Mouse (Mus musculus) hindbrain, postnatal 0 days (tissue): ENCODE data around the gene Wdr45b. TPM values are rescaled to one million over a fixed set of nuclear protein-coding genes. Genes with fewer than 3 reads are reported as not detected.

Source experiments
- ATAC-seq: fragments of 200-750 bp; cut with Nextera tagmentation; 2 replicates; pipeline ENCODE4 v1.8.0; 2017; ENCODE audit warnings: mild to moderate bottlenecking, moderate TSS enrichment, moderate library complexity
- DNase-seq: peaks from one replicate; pipeline ENCODE4 v3.0.0-alpha.2; 2015; ENCODE audit warnings: low spot score
- H3K27ac ChIP-seq: fragments of 300-500 bp; sonication (generic); 2 replicates; pipeline ENCODE4 v1.5.1; 2014; ENCODE audit warnings: mild to moderate bottlenecking
- H3K27me3 ChIP-seq: fragments of 300-500 bp; sonication (generic); 2 replicates; pipeline ENCODE4 v1.6.1; 2014; ENCODE audit warnings: low read length, mixed read lengths; ENCODE audit not compliant: insufficient read depth
- H3K36me3 ChIP-seq: fragments of 300-500 bp; sonication (generic); 2 replicates; pipeline ENCODE4 v1.6.1; 2014; ENCODE audit warnings: low read length, mixed read lengths; ENCODE audit not compliant: insufficient read depth
- H3K4me1 ChIP-seq: fragments of 300-500 bp; sonication (generic); 2 replicates; pipeline ENCODE4 v1.6.1; 2014; ENCODE audit warnings: antibody characterized with exemption, low read length, mixed read lengths; ENCODE audit not compliant: insufficient read depth
- H3K4me2 ChIP-seq: fragments of 300-500 bp; sonication (generic); 2 replicates; pipeline ENCODE4 v1.6.1; 2014; ENCODE audit warnings: low read depth, mild to moderate bottlenecking, low read length, moderate library complexity, mixed read lengths
- H3K4me3 ChIP-seq: fragments of 300-500 bp; sonication (generic); 2 replicates; pipeline ENCODE4 v1.5.1; 2014; ENCODE audit warnings: low read length
- H3K9ac ChIP-seq: fragments of 300-500 bp; sonication (generic); replicated peaks from 2 replicates; pipeline ENCODE4 v1.6.1; 2014; ENCODE audit warnings: mild to moderate bottlenecking, low read length, moderate library complexity, mixed read lengths
- H3K9me3 ChIP-seq: fragments of 300-500 bp; sonication (generic); 2 replicates; pipeline ENCODE4 v1.6.1; 2016; ENCODE audit warnings: low read length, mixed read lengths
- CTCF ChIP-seq: IDR thresholded peaks from 2 replicates; pipeline ENCODE4 v1.5.1; 2016; ENCODE audit warnings: antibody characterized with exemption, control low read depth, low read depth
- WGBS: fragments of 180-500 bp; shearing (Covaris S2); extraction: QIAGEN DNeasy Blood & Tissue Kit; methylation state at CpG from one replicate; pipeline ENCODE4 v1.1.7; 2014; 5-methylcytosine and 5-hydroxymethylcytosine counted together
- microRNA-seq, 2 experiments: library from miRNA; unstranded; fragments of <30 nt; microRNA quantifications; one replicate each; pipeline ENCODE4; 2016
- polyA plus RNA-seq: library from polyadenylated mRNA; unstranded; fragments of >200 nt; fragmentation: Nextera tagmentation; extraction: Ambion mirVana; gene quantifications from 2 replicates; pipeline ENCODE4 v1.2.1, GENCODE M21; 2015
- total RNA-seq: library from RNA; depleted of rRNA; stranded (reverse); fragments of >200 nt; gene quantifications from 2 replicates; pipeline ENCODE4 v1.2.3, GENCODE M21; 2014; rRNA removed

Wdr45b gene
- total and polyA plus RNA-seq, 2 experiments from 2014 or later: 77.9 to 88.7 TPM

DNA sequence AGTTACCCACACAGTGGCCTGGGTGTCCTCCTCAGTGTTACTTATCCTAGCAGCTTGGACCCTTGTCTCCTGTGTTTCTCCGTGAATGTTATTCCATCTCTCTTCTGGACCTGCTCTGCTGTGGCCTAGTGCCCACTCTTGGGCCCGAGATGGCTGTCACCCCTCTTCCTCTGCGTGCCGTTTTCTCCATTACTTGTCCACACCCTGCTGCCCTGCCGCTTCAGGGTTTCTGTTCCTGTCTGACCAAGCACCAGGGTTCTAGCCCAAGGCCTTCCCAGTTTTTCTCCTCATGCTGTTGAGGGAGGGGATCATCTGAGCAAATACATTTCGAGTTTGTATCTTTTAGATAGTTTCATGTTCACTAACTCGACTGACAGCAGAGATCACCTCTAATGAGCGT is 76.7 kb downstream of the Wdr45b start:
- H3K27me3 ChIP-seq: no peaks in the 10 kb centered on the region
- no peak overlapping the region for H3K4me3 ChIP-seq
- no peaks in the 10 kb centered on the region; the same call in 1 of the 2 replicates for H3K36me3 ChIP-seq
- no peaks in the 10 kb centered on the region for H3K9me3 ChIP-seq
- no peak for TF ChIP-seq CTCF
- DNase-seq (no peak), ATAC-seq (no peak)
- 91% methylated on average over 8 of the region's 8 CpGs for WGBS
- no peak overlapping the region for H3K9ac ChIP-seq
- no peak overlapping the region for H3K4me2 ChIP-seq
- no peaks in the 10 kb centered on the region for H3K4me1 ChIP-seq
- no peak overlapping the region for H3K27ac ChIP-seq

Small RNAs within 50 kb of the gene (microRNA-seq; reads per million reads assigned to microRNA genes)
- 0.18 to 0.72 reads per million in 2 experiments for gene Mir7236

Other genes starting within 250 kb of the Wdr45b start
- gene Tex19.2, start 235.8 kb downstream of the Wdr45b start, total RNA-seq: not detected in 2 replicates
- gene Tex19.2, start 235.8 kb downstream of the Wdr45b start, polyA plus RNA-seq: not detected in 2 replicates
- not detected in 2 replicates for gene Tex19.1, start 208.3 kb downstream of the Wdr45b start, total RNA-seq
- gene Tex19.1, start 208.3 kb downstream of the Wdr45b start, polyA plus RNA-seq: not detected in 2 replicates
- 0.16 and 2.1 TPM in 2 replicates for gene Uts2r, start 194.2 kb downstream of the Wdr45b start, total RNA-seq
- gene Uts2r, start 194.2 kb downstream of the Wdr45b start, polyA plus RNA-seq: 0.61 and 0.84 TPM in 2 replicates
- 80.2 and 89.6 TPM in 2 replicates for gene Hexdc, start 150.0 kb downstream of the Wdr45b start, total RNA-seq
- 30.7 and 35.2 TPM in 2 replicates for gene Hexdc, start 150.0 kb downstream of the Wdr45b start, polyA plus RNA-seq
- 16.7 and 20.1 TPM in 2 replicates for gene Ogfod3, start 149.7 kb downstream of the Wdr45b start, total RNA-seq
- gene Ogfod3, start 149.7 kb downstream of the Wdr45b start, polyA plus RNA-seq: 34.8 and 35.3 TPM in 2 replicates
- 20.6 and 25.6 TPM in 2 replicates for gene Cybc1, start 125.1 kb downstream of the Wdr45b start, total RNA-seq
- 20.5 and 21.2 TPM in 2 replicates for gene Cybc1, start 125.1 kb downstream of the Wdr45b start, polyA plus RNA-seq
- 108 and 137 TPM in 2 replicates for gene Narf, start 117.2 kb downstream of the Wdr45b start, total RNA-seq
- gene Narf, start 117.2 kb downstream of the Wdr45b start, polyA plus RNA-seq: 34.3 and 36.2 TPM in 2 replicates
- gene Foxk2, start 94.5 kb downstream of the Wdr45b start, total RNA-seq: 89.7 and 95.1 TPM in 2 replicates
- 11.4 and 12.8 TPM in 2 replicates for gene Foxk2, start 94.5 kb downstream of the Wdr45b start, polyA plus RNA-seq
- 7.6 and 11.4 TPM in 2 replicates for gene Rab40b, start 33.8 kb upstream of the Wdr45b start, total RNA-seq
- 8.9 and 9.9 TPM in 2 replicates for gene Rab40b, start 33.8 kb upstream of the Wdr45b start, polyA plus RNA-seq
- 21.4 and 25.2 TPM in 2 replicates for gene Fn3krp, start 67.0 kb upstream of the Wdr45b start, total RNA-seq
- 8.4 and 8.6 TPM in 2 replicates for gene Fn3krp, start 67.0 kb upstream of the Wdr45b start, polyA plus RNA-seq
- gene Fn3k, start 80.5 kb upstream of the Wdr45b start, total RNA-seq: 4.5 and 13.4 TPM in 2 replicates
- 5.4 and 6.0 TPM in 2 replicates for gene Fn3k, start 80.5 kb upstream of the Wdr45b start, polyA plus RNA-seq
- gene Tbcd, start 97.5 kb upstream of the Wdr45b start, total RNA-seq: 102 and 110 TPM in 2 replicates
- 55.6 and 57.1 TPM in 2 replicates for gene Tbcd, start 97.5 kb upstream of the Wdr45b start, polyA plus RNA-seq
- gene Zfp750, start 164.9 kb upstream of the Wdr45b start, total RNA-seq: 0.05 TPM in 1 of 2 replicates, not detected in the other
- gene Zfp750, start 164.9 kb upstream of the Wdr45b start, polyA plus RNA-seq: 0.18 and 0.21 TPM in 2 replicates